Mouse (Mus musculus): ENCODE results near the gene 4930564D02Rik.
A peak's percentile ranks its signal among the peaks of the same experiment; 100 is the strongest.

Gene 4930564D02Rik

DNA sequence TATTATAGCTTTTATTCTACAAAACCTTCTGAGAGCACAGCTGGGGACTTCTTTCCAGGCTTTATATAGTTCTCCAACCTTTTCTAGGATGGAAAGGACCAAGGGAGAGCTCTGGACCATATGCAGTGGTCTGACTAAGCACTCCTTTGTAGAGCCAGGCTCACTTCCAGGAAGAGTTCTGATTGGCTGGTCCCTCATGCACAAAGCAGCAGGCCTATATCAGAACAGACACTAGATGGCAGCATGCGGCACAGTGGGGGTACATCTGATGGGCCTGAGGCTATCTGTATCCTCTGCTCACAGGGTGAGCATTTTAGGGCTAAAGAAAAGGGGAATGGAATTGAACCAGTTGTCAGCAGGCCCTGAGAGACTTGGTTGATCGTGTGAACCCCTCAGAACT is 47.6 kb downstream of the 4930564D02Rik start:
- peak; percentile 88 for DNase-seq

DNA sequence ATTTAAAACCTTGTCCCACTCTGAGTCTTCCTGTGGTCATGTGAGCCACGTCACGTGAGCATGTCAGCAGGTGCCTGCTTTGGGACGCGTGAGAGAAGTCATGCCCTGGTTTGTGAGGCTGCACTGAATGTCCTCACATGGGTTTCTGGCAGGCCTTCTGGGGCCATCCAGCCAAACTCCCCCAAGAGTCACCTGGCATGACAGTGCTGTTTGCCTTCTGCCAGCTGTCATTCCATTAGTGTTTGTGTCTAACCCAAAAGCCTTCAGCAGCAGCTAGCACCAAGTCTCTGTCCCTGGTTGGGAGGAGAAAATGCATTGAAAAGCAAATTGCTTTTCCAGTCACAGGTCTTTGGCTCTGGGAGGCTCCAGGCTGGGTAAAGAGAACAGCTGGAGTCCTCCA is 50.0 kb downstream of the 4930564D02Rik start:
- DNase-seq, result no peak

DNA sequence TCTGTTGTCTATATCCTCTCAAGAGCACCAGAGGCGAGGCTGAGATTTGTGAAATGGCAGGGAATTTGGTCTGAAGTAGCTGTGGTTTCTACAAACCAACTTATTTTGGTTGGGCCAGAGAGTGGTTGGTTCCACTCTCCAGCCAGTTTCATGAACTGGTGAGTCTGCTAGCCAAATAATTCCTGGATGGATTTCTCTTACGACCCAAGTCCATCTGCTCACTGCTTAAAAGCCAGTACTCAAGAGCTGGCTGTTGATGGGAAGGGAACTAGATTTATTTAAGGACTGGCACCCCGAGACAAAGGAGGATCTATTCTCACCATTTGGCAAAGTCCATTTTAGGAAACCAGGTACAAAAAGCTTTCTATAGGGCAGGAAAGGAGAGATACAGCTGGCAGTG is 57.1 kb downstream of the 4930564D02Rik start:
- no peak for DNase-seq

DNA sequence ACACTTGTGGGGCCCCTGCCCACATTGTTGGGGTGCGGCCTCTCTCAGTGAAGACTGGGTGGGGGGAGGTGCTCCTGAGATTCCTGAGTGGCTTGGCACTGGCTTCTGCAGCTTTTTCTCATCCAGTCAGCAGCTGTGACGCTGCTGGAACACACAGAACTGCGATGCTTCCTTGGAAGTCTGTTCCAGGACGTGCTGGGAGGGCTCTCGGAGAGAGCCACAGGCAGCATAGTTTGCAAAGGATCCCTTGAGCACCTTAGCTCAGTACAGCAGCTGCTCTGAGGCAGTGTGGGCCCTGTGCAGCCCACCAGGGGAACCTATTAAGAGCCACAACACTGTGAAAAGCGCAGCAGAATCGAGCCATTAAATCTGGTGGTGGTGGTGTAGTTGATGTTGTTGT is 61.2 kb downstream of the 4930564D02Rik start:
- DNase-seq, result no peak
